Mouse (Mus musculus) kidney, adult 2 months (tissue): Measurements from ENCODE around the gene Bach1. TPM values are rescaled to one million over a fixed set of nuclear protein-coding genes. Genes with fewer than 3 reads are reported as not detected.

Source experiments
- DNase-seq: peaks from one replicate; pipeline ENCODE4 v3.0.0; 2021
- H3K27ac ChIP-seq: fragments of 200-500 bp; 2 replicates; pipeline ENCODE4 v1.5.1; 2012; ENCODE audit warnings: low read depth, low read length, control low read depth, inconsistent platforms; ENCODE audit not compliant: insufficient read depth
- H3K27me3 ChIP-seq: fragments of 200-500 bp; replicated peaks from 2 replicates; pipeline ENCODE4 v1.6.1; 2012; ENCODE audit warnings: mild to moderate bottlenecking, moderate library complexity, low read length, inconsistent platforms; ENCODE audit not compliant: control insufficient read depth, insufficient read depth
- H3K36me3 ChIP-seq: fragments of 200-500 bp; 2 replicates; pipeline ENCODE4 v1.6.1; 2012; ENCODE audit warnings: mild to moderate bottlenecking, moderate library complexity, low read length, inconsistent platforms; ENCODE audit not compliant: control insufficient read depth, insufficient read depth
- H3K4me1 ChIP-seq: fragments of 200-500 bp; 2 replicates; pipeline ENCODE4 v1.6.1; 2011; ENCODE audit warnings: low read length; ENCODE audit not compliant: control insufficient read depth, insufficient read depth
- H3K4me3 ChIP-seq: fragments of 200-500 bp; 2 replicates; pipeline ENCODE4 v1.5.1; 2011; ENCODE audit warnings: mild to moderate bottlenecking, low read depth, low read length, control low read depth; ENCODE audit not compliant: insufficient read depth
- CTCF ChIP-seq: fragments of 200-500 bp; conservative IDR thresholded peaks from 2 replicates; pipeline ENCODE4 v1.5.1; 2011; ENCODE audit warnings: low read depth, mild to moderate bottlenecking, control low read depth, low read length, moderate library complexity, mixed read lengths; ENCODE audit not compliant: insufficient read depth, insufficient read length
- POLR2A ChIP-seq: fragments of 200-500 bp; IDR thresholded peaks from one replicate; pipeline ENCODE4 v1.6.1; 2011; ENCODE audit warnings: low read depth, low read length, control low read depth
- WGBS: fragments of 180-500 bp; shearing (Covaris S2); methylation state at CpG from one replicate; pipeline ENCODE4 v1.1.7; 2018; 5-methylcytosine and 5-hydroxymethylcytosine counted together
- polyA plus RNA-seq: library from polyadenylated mRNA; depleted of rRNA; stranded (reverse); fragments of >200 nt; gene quantifications from 2 replicates; pipeline ENCODE4 v1.2.3, GENCODE M21; 2012

The Bach1 gene
- polyA plus RNA-seq, 1 experiment = 9.7 TPM

- no peak for TF ChIP-seq POLR2A
- no peak for TF ChIP-seq CTCF
- H3K36me3 ChIP-seq = no peaks in the 10 kb centered on the region
- peak overlapping the region; percentile 42 for H3K4me3 ChIP-seq
- WGBS = 45% methylated on average over 12 of the region's 12 CpGs
- no peaks in the 10 kb centered on the region for H3K27me3 ChIP-seq
- peak overlapping the region; percentile 93 for H3K27ac ChIP-seq
- DNase-seq = peak; percentile 81
- H3K4me1 ChIP-seq = no peaks in the 10 kb centered on the region
Measured at GRCm38 (mm10) chr16:87661024-87661471, 37.7 kb upstream of the Bach1 start.

GRCm38 (mm10) chr16:87661636-87662035 is 37.1 kb upstream of the Bach1 start:
- TF ChIP-seq CTCF = no peak
- no peak for TF ChIP-seq POLR2A
- WGBS = 81% methylated on average over 8 of the region's 8 CpGs
- Histone ChIP-seq H3K4me1 (no peaks in the 10 kb centered on the region), H3K27ac (peak overlapping the region; percentile 67), H3K27me3 (no peaks in the 10 kb centered on the region), H3K4me3 (no peak overlapping the region), H3K36me3 (no peaks in the 10 kb centered on the region)
- no peak for DNase-seq

- Histone ChIP-seq H3K27ac (no peak overlapping the region), H3K36me3 (no peaks in the 10 kb centered on the region), H3K4me3 (no peak overlapping the region), H3K4me1 (no peaks in the 10 kb centered on the region), H3K27me3 (no peaks in the 10 kb centered on the region)
- TF ChIP-seq POLR2A (no peak), CTCF (no peak)
- no peak for DNase-seq
- 97% methylated on average over 2 of the region's 2 CpGs for WGBS
Measured at GRCm38 (mm10) chr16:87662528-87662927, 36.2 kb upstream of the Bach1 start.

GRCm38 (mm10) chr16:87663890-87664289 is 34.9 kb upstream of the Bach1 start:
- DNase-seq = peak; percentile 71
- TF ChIP-seq POLR2A = no peak
- TF ChIP-seq CTCF = no peak
- Histone ChIP-seq H3K4me3 (no peak overlapping the region), H3K27me3 (no peaks in the 10 kb centered on the region), H3K36me3 (no peaks in the 10 kb centered on the region), H3K27ac (no peak overlapping the region), H3K4me1 (no peaks in the 10 kb centered on the region)
- 41% methylated on average over 6 of the region's 6 CpGs for WGBS

- Histone ChIP-seq H3K27ac (no peak overlapping the region), H3K36me3 (no peaks in the 10 kb centered on the region), H3K4me3 (no peak overlapping the region), H3K27me3 (no peaks in the 10 kb centered on the region), H3K4me1 (no peaks in the 10 kb centered on the region)
- peak; percentile 5 for DNase-seq
- WGBS = 49% methylated on average over 9 of the region's 9 CpGs
- TF ChIP-seq POLR2A = no peak
- no peak for TF ChIP-seq CTCF
Measured at GRCm38 (mm10) chr16:87665246-87665645, 33.5 kb upstream of the Bach1 start.

- Histone ChIP-seq H3K4me1 (no peaks in the 10 kb centered on the region), H3K4me3 (no peak overlapping the region), H3K27ac (no peak overlapping the region), H3K36me3 (no peaks in the 10 kb centered on the region), H3K27me3 (no peaks in the 10 kb centered on the region)
- no peak for DNase-seq
- WGBS = 79% methylated on average over 19 of the region's 19 CpGs
- TF ChIP-seq POLR2A (no peak), CTCF (no peak)
Measured at GRCm38 (mm10) chr16:87665752-87666619, 32.8 kb upstream of the Bach1 start.

GRCm38 (mm10) chr16:87666620-87667004 is 32.1 kb upstream of the Bach1 start:
- 79% methylated on average over 4 of the region's 4 CpGs for WGBS
- Histone ChIP-seq H3K4me1 (no peaks in the 10 kb centered on the region), H3K27me3 (no peaks in the 10 kb centered on the region), H3K27ac (no peak overlapping the region), H3K4me3 (no peak overlapping the region), H3K36me3 (no peaks in the 10 kb centered on the region)
- TF ChIP-seq CTCF = no peak
- DNase-seq = no peak

GRCm38 (mm10) chr16:87668002-87668401 is 30.7 kb upstream of the Bach1 start:
- Histone ChIP-seq H3K36me3 (no peaks in the 10 kb centered on the region), H3K4me1 (no peaks in the 10 kb centered on the region), H3K27ac (no peak overlapping the region), H3K27me3 (no peaks in the 10 kb centered on the region), H3K4me3 (no peak overlapping the region)
- no peak for DNase-seq
- 91% methylated on average over 6 of the region's 6 CpGs for WGBS
- no peak for TF ChIP-seq POLR2A
- no peak for TF ChIP-seq CTCF
